Comparison of ENCODE assay signal across 8 mouse cellular contexts in the genomic region with DNA sequence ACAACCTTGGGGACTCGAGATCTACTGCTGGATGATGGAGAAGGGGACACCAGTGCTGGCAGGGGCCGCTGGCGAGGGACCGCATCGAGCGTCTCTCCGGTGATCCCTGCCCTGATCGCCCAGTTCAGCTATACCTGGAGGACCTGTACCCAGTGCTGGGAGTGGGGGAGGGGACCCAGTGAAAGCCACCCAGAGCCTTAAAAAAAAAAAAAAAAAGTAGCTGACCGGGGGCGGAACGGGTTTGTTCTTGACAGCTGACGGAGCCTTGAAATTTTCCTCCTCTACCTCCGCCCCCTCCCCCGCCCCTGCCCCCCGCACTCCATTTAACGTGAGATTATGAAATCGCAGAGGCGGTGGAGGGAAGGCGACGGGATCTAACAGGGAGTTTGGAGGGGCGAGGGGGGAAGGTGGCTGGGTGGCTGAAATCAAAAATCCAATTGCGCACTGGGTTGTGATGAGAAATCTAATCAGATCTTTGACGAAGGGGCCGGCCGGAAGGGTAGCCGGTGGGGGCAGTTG.
DNase-seq lines count a peak whose midpoint lies in the region; ATAC-seq and TF ChIP-seq lines count a peak whose summit lies in the region.

No protein-coding gene starts in this region.

- no peak for DNase-seq in liver, adult 2 months (ENCODE audit: extremely low read depth, low read depth, low spot score)
- no peak for DNase-seq in liver
- DNase-seq in cerebellum, adult 18-20 months: peak; percentile 74 to 75
- DNase-seq in kidney, postnatal 14 days: peak; percentile 16
- no peak for DNase-seq in thymus, postnatal 14 days

- WGBS in liver, adult 2 months: 2% methylated on average over 26 of the region's 26 CpGs
- WGBS in forebrain, embryonic 16.5 days: 0% methylated on average over 26 of the region's 26 CpGs
- WGBS in liver, embryonic 16.5 days (ENCODE audit: insufficient replicate concordance): 2% methylated on average over 26 of the region's 26 CpGs
- 2% methylated on average over 26 of the region's 26 CpGs for WGBS in small intestine, adult 2 months

- TF ChIP-seq CTCF in liver, adult 2 months (IDR thresholded peaks at IDR 0.05; ENCODE audit: low read depth, low read length): no peak
- TF ChIP-seq CTCF in small intestine, adult 2 months (IDR thresholded peaks at IDR 0.05; ENCODE audit: extremely low read depth, insufficient read length, insufficient replicate concordance, low read depth, low read length): no peak

- no peak for TF ChIP-seq POLR2A in liver, adult 2 months (IDR thresholded peaks at IDR 0.05; ENCODE audit: extremely low read depth, insufficient read depth, low read length)
- TF ChIP-seq POLR2A in small intestine, adult 2 months (IDR thresholded peaks at IDR 0.05; ENCODE audit: low read depth, low read length): no peak

- peak; percentile 64 for ATAC-seq in forebrain, embryonic 16.5 days
- no peak for ATAC-seq in liver, embryonic 16.5 days (ENCODE audit: low read depth)

- no peak overlapping the region for H3K27ac ChIP-seq in liver, adult 2 months (replicated peaks; ENCODE audit: insufficient read depth, low read depth, low read length)
- peak overlapping the region; percentile 93 for H3K27ac ChIP-seq in forebrain, embryonic 16.5 days (ENCODE audit: low read length)
- no peak overlapping the region for H3K27ac ChIP-seq in liver, embryonic 16.5 days (ENCODE audit: low read length)
- no peak overlapping the region for H3K27ac ChIP-seq in small intestine, adult 2 months (ENCODE audit: insufficient read depth, low read depth, low read length)

- no peaks in the 10 kb centered on the region for H3K4me1 ChIP-seq in liver, adult 2 months (ENCODE audit: control insufficient read depth, insufficient read depth, low read length)
- peaks cover 5% of the 10 kb centered on the region for H3K4me1 ChIP-seq in forebrain, embryonic 16.5 days (replicated peaks; ENCODE audit: control insufficient read depth, insufficient read depth, low read length)
- no peaks in the 10 kb centered on the region for H3K4me1 ChIP-seq in liver, embryonic 16.5 days (ENCODE audit: control insufficient read depth, low read depth, low read length)
- H3K4me1 ChIP-seq in small intestine, adult 2 months (ENCODE audit: control insufficient read depth, insufficient read depth, insufficient read length, low read length): no peaks in the 10 kb centered on the region

- H3K4me2 ChIP-seq in forebrain, embryonic 16.5 days (ENCODE audit: low read length): peak overlapping the region; percentile 87
- peak overlapping the region; percentile 46 for H3K4me2 ChIP-seq in liver, embryonic 16.5 days (ENCODE audit: low read depth, low read length)

- H3K79me2 ChIP-seq in liver, adult 2 months (ENCODE audit: control insufficient read depth, insufficient read depth, low read length): no peaks in the 10 kb centered on the region

- no peaks in the 10 kb centered on the region for H3K36me3 ChIP-seq in liver, adult 2 months (ENCODE audit: control insufficient read depth, insufficient read depth, low read length)
- H3K36me3 ChIP-seq in forebrain, embryonic 16.5 days (ENCODE audit: control insufficient read depth, insufficient read depth): no peaks in the 10 kb centered on the region
- no peaks in the 10 kb centered on the region for H3K36me3 ChIP-seq in liver, embryonic 16.5 days (ENCODE audit: control insufficient read depth, insufficient read depth)
- H3K36me3 ChIP-seq in small intestine, adult 2 months (ENCODE audit: control insufficient read depth, insufficient read depth, low read length): no peaks in the 10 kb centered on the region

- H3K9me3 ChIP-seq in forebrain, embryonic 16.5 days (ENCODE audit: control insufficient read depth, low read length): no peaks in the 10 kb centered on the region
- no peaks in the 10 kb centered on the region for H3K9me3 ChIP-seq in liver, embryonic 16.5 days (replicated peaks; ENCODE audit: control insufficient read depth, low read length)

- H3K27me3 ChIP-seq in liver, adult 2 months (ENCODE audit: control insufficient read depth, insufficient read depth, low read length): no peaks in the 10 kb centered on the region
- H3K27me3 ChIP-seq in forebrain, embryonic 16.5 days (replicated peaks; ENCODE audit: control insufficient read depth, insufficient read depth, low read length): no peaks in the 10 kb centered on the region
- H3K27me3 ChIP-seq in liver, embryonic 16.5 days (ENCODE audit: control insufficient read depth, insufficient read depth, low read depth, low read length): peaks cover 11% of the 10 kb centered on the region
- H3K27me3 ChIP-seq in small intestine, adult 2 months (ENCODE audit: control insufficient read depth, insufficient read depth, low read length): no peaks in the 10 kb centered on the region

- H3K9ac ChIP-seq in liver, adult 2 months (ENCODE audit: low read depth, low read length): no peak overlapping the region; the same call in 1 of the 2 replicates
- peak overlapping the region; percentile 77 for H3K9ac ChIP-seq in forebrain, embryonic 16.5 days (replicated peaks; ENCODE audit: low read depth, low read length)
- H3K9ac ChIP-seq in liver, embryonic 16.5 days (ENCODE audit: low read depth, low read length): no peak overlapping the region

- H3K4me3 ChIP-seq in liver, adult 2 months (ENCODE audit: insufficient read depth, low read depth, low read length): peak overlapping the region; percentile 47
- H3K4me3 ChIP-seq in forebrain, embryonic 16.5 days (replicated peaks; ENCODE audit: low read length): peak overlapping the region; percentile 70
- peak overlapping the region; percentile 19 for H3K4me3 ChIP-seq in liver, embryonic 16.5 days (ENCODE audit: low read depth, low read length)
- H3K4me3 ChIP-seq in small intestine, adult 2 months (ENCODE audit: low read depth, low read length): peak overlapping the region; percentile 24

Comparison
In these comparisons a context has a peak if more than half of its experiments do, and no peak if none do; other contexts are left out.
1. DNase-seq: peak in cerebellum, adult 18-20 months (2 of 2) and kidney, postnatal 14 days (single experiment); none in liver, adult 2 months (single experiment), liver (single experiment) and thymus, postnatal 14 days (single experiment).
2. H3K4me3 ChIP-seq: peak in every context shown above with its lines; median percentile 70 in forebrain, embryonic 16.5 days; 47 in liver, adult 2 months; 24 in small intestine, adult 2 months; 19 in liver, embryonic 16.5 days.